Mouse (Mus musculus): ENCODE results near the gene Klhl10. TPM values are rescaled to one million over a fixed set of nuclear protein-coding genes. Genes with fewer than 3 reads are reported as not detected.

The Klhl10 gene
- 0.15 TPM in 1 of 2 replicates, not detected in the other for polyA plus RNA-seq (2012; ENCODE audit: low replicate concordance)

DNA sequence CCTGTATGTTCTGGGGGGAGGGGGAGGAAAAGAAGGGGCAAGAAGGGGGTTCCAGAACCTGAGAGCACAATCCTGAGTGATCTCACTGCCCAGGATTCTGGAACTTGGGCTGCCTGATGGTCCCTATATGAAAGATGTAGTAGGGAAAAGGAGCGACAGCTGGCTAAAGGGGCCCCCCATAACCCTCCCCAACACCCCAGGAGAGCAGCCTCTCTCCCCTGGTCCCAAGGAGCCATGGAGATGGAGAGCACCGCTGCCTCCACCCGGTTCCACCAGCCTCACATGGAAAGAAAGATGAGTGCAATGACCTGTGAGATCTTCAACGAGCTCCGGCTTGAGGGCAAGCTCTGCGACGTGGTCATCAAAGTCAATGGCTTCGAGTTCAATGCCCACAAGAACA is at the start of gene Klhl10, which contains the start of gene Nt5c3b:
Klhl10 (plus strand) TSS at position 121 of the 400 bp plus-strand sequence.
Nt5c3b (minus strand) TSS at position 12 of the 400 bp plus-strand sequence.

GRCm38 (mm10) chr11:100397600-100398389 is 43.9 kb upstream of the Klhl10 start, which contains the start of gene Jup:
TSS of gene Jup (minus strand) at chr11:100397763.

DNA sequence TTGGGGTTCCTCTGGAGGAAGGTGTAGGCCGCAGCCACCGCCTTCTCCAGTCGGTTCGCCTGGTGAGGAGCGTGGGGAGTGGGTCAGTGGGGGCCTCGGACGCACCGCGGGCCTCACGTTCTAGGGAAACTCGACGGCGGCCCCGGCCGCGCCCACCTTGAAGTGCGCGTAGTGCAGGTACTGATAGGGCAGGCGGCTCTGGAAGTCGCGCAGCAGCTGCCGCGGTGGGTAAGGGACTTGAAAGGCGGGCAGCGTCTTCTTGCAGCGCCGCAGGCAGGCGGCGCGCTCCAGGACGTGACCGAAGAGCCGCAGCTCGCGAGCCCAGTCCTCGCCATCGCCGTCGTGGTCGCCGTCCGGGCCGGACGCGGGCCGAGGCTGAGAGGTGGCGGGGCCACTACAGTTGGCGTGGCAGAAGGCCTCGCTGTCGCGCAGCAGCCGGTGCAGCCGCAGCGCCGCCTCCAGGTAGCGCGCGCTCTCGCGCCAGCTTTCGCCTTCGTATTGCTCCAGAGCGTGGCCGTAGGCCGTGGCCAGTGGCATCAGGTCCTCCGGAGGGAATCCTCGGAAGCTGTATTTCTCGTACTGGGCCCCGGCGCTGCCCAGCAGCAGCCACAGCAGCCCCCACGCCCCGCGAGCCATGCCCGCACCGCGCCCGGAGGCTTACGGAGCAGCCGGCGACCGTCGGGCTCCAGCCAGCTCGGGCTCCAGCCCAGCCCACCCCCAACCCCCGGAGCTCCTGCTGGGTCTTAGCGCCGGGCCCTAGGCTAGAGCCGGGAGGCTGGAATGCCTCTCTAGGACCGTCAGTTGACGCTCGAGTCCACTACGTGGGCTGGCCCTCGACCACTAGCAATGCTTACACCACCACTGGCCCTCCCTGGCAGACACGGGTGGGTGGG is 27.4 kb upstream of the Klhl10 start, which contains the start of gene P3h4:
P3h4 (minus strand) TSS at position 816 of the 893 bp plus-strand sequence.

DNA sequence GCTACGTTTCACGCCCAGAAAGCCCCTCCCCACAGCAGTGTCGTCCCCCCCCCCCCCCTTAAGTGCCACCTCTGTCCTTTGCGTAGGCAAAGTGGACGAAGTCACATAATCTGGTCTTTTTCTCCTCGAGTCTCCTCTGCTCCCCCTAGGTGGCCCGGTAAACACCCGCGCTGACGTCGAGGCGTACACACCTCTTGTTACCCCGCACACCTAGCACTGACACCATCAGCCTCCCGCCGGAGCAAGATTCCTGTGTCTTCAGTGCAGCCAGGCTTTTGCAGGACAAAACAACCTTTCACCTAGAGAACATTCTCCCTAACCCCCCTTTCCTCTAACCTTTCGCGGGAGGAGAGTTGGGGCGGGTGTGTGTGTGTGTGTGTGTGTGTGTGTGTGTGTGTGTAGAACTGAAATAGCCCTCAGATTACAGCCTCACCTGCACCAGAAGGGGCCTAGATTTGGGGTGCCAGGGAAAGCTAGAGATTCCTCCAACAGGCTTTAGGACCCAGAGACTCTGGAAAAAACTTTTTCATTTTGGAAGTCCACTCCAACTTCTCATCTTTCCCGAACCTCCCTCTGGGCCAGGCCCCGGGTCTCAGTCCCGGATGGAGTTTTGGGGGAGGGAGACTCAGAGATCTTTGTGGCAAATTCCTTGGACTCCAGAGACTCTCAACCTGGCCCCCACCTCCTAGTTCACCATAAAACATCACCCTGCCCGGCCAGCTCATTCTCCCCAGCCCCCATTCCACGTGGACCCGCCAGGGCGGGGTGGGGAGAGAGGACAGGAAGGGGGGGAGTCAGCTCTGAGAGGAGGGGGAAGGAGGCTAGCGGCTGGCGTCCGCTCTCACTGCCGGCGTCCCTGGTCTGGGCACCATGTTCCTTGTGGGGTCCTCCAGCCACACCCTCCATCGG is 26.5 kb upstream of the Klhl10 start, which contains the start of gene Fkbp10:
Fkbp10 (plus strand) TSS at position 784 of the 909 bp plus-strand sequence.

GRCm38 (mm10) chr11:100472197-100472934 is 30.6 kb downstream of the Klhl10 start, which contains the start of gene Klhl11:
TSS of gene Klhl11 (minus strand) at chr11:100472741.

Other genes with a start within 250 kb of the Klhl10 start
- gene Krt9, start 248.7 kb upstream of the Klhl10 start, polyA plus RNA-seq (2012; ENCODE audit: low replicate concordance) = not detected in 2 replicates
- gene Krt14, start 234.4 kb upstream of the Klhl10 start, polyA plus RNA-seq (2012; ENCODE audit: low replicate concordance) = not detected in 2 replicates
- not detected in 2 replicates for gene Krt16, start 193.0 kb upstream of the Klhl10 start, polyA plus RNA-seq (2012; ENCODE audit: low replicate concordance)
- gene Krt17, start 180.9 kb upstream of the Klhl10 start, polyA plus RNA-seq (2012; ENCODE audit: low replicate concordance) = 0.10 and 0.14 TPM in 2 replicates
- gene Krt42, start 172.0 kb upstream of the Klhl10 start, polyA plus RNA-seq (2012; ENCODE audit: low replicate concordance) = not detected in 2 replicates
- gene Eif1, start 122.0 kb upstream of the Klhl10 start, polyA plus RNA-seq (2012; ENCODE audit: low replicate concordance) = 448 and 588 TPM in 2 replicates
- gene Gast, start 107.5 kb upstream of the Klhl10 start, polyA plus RNA-seq (2012; ENCODE audit: low replicate concordance) = not detected in 2 replicates
- gene Hap1, start 85.8 kb upstream of the Klhl10 start, polyA plus RNA-seq (2012; ENCODE audit: low replicate concordance) = 15.8 and 23.4 TPM in 2 replicates
- gene Jup, start 44.2 kb upstream of the Klhl10 start, polyA plus RNA-seq (2012; ENCODE audit: low replicate concordance) = 74.3 and 86.7 TPM in 2 replicates
- 0.47 and 1.6 TPM in 2 replicates for gene P3h4, start 27.1 kb upstream of the Klhl10 start, polyA plus RNA-seq (2012; ENCODE audit: low replicate concordance)
- gene Fkbp10, start 26.2 kb upstream of the Klhl10 start, polyA plus RNA-seq (2012; ENCODE audit: low replicate concordance) = 0.67 and 1.0 TPM in 2 replicates
- 63.7 and 93.8 TPM in 2 replicates for gene Nt5c3b, start 109 bp upstream of the Klhl10 start, polyA plus RNA-seq (2012; ENCODE audit: low replicate concordance)
- gene Klhl11, start 30.8 kb downstream of the Klhl10 start, polyA plus RNA-seq (2012; ENCODE audit: low replicate concordance) = 2.8 and 4.1 TPM in 2 replicates
- gene Acly, start 86.1 kb downstream of the Klhl10 start, polyA plus RNA-seq (2012; ENCODE audit: low replicate concordance) = 9.1 and 48.3 TPM in 2 replicates
- 0.06 and 0.10 TPM in 2 replicates for gene Ttc25, start 103.7 kb downstream of the Klhl10 start, polyA plus RNA-seq (2012; ENCODE audit: low replicate concordance)
- 106 and 177 TPM in 2 replicates for gene Cnp, start 133.0 kb downstream of the Klhl10 start, polyA plus RNA-seq (2012; ENCODE audit: low replicate concordance)
- 28.6 and 48.1 TPM in 2 replicates for gene Nkiras2, start 177.3 kb downstream of the Klhl10 start, polyA plus RNA-seq (2012; ENCODE audit: low replicate concordance)
- 83.6 and 158 TPM in 2 replicates for gene Dnajc7, start 178.3 kb downstream of the Klhl10 start, polyA plus RNA-seq (2012; ENCODE audit: low replicate concordance)